Mouse (Mus musculus): Measurements from ENCODE around the gene Rac3.

DNA sequence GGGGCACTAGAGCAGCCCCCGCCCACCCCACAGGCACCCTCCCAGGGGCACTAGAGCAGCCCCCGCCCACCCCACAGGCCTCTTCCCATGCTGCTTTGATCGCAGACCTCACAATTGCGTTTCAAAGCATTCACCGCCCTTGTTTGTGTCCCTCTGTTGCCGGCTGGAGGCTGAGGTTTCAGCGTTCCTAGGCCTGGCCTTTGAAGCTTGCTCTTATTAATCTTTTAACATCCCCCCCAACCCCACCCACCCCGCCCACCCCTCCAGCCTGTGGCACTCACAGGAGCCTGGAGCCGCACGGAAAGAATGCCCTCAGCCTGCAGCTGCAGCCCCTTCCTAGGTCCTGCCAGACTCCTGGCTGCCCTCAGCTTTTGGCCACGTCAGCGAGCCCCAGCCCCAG is 14.0 kb upstream of the Rac3 start:
- TF ChIP-seq EP300 (IDR thresholded peaks at IDR 0.05; ENCODE audit: insufficient read depth, low read depth, low read length) (no peak), CTCF (IDR thresholded peaks at IDR 0.05) (no peak), POLR2A (IDR thresholded peaks at IDR 0.05; ENCODE audit: insufficient read depth, low read depth, low read length) (no peak)
